Mouse (Mus musculus) testis, adult 2 months (tissue): ENCODE measurements around the gene Csta1.

Experiments
- CTCF ChIP-seq: fragments of 200-500 bp; IDR thresholded peaks from 2 replicates; pipeline ENCODE4 v1.5.1; 2012; ENCODE audit warnings: low read depth, mild to moderate bottlenecking, inconsistent platforms, low read length, moderate library complexity; ENCODE audit not compliant: control insufficient read depth, insufficient read depth, insufficient replicate concordance
- POLR2A ChIP-seq: fragments of 200-500 bp; IDR thresholded peaks from 2 replicates; pipeline ENCODE4 v1.6.1; 2012; ENCODE audit warnings: low read depth, mild to moderate bottlenecking, inconsistent platforms, low read length, moderate library complexity; ENCODE audit not compliant: control insufficient read depth

- no peak for TF ChIP-seq CTCF
- TF ChIP-seq POLR2A = no peak
Observed at GRCm38 (mm10) chr16:36156402-36156975, 25.4 kb upstream of the Csta1 start, which contains the start of gene Stfa2l1.
